Mouse (Mus musculus) E14TG2a.4 (cell line): Measurements from ENCODE around the gene Pomt1.
A peak's percentile ranks its signal among the peaks of the same experiment; 100 is the strongest.

ENCODE experiments used
- H3K27me3 ChIP-seq: 2 replicates; pipeline ENCODE4 v1.6.1; 2014; ENCODE audit warnings: low read length, control low read depth; ENCODE audit not compliant: insufficient read depth
- H3K36me3 ChIP-seq: 2 replicates; pipeline ENCODE4 v1.6.1; 2014; ENCODE audit warnings: low read length, control low read depth; ENCODE audit not compliant: insufficient read depth
- H3K4me1 ChIP-seq: replicated peaks from 2 replicates; pipeline ENCODE4 v1.6.1; 2014; ENCODE audit warnings: low read depth, low read length, control low read depth
- H3K4me3 ChIP-seq: replicated peaks from 2 replicates; pipeline ENCODE4 v1.5.1; 2014; ENCODE audit warnings: mild to moderate bottlenecking, low read length
- H3K9me3 ChIP-seq: 2 replicates; pipeline ENCODE4 v1.6.1; 2014; ENCODE audit warnings: low read length, control low read depth
- CTCF ChIP-seq: conservative IDR thresholded peaks from 2 replicates; pipeline ENCODE4 v1.5.1; 2014; ENCODE audit warnings: low read length
- NANOG ChIP-seq: IDR thresholded peaks from 2 replicates; pipeline ENCODE4 v1.6.1; 2014; ENCODE audit warnings: borderline replicate concordance, low read length, mixed read lengths
- POU5F1 ChIP-seq: IDR thresholded peaks from 2 replicates; pipeline ENCODE4 v1.6.1; 2014; ENCODE audit warnings: low read length, borderline replicate concordance

The Pomt1 gene

DNA sequence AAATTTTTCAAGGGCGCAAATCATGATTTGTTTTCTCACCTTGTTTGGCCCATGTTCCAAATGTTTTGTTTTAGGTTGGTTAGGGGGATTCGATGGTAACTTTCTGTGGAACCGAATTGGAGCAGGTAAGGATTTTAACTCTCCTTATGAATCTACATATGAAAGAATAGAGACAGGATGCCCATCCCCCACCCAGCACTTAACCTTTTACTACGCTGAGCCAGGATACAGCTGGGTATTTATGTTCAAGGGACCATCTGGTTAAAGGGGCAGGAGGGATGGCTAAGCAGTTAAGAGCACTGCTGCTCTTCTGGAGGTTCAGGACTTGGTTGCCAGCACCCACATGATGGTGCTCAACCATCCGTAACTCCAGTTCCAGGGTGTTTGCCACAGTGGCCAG, 4.2 kb downstream of the Pomt1 start:
- Histone ChIP-seq H3K27me3 (no peaks in the 10 kb centered on the region), H3K9me3 (no peaks in the 10 kb centered on the region), H3K36me3 (peaks cover 75% of the 10 kb centered on the region), H3K4me1 (peaks cover 45% of the 10 kb centered on the region), H3K4me3 (0 out of 2 replicates have a peak overlapping the region, but pooled peaks have one; percentile 5)
- TF ChIP-seq NANOG (no peak), POU5F1 (no peak), CTCF (no peak)

- Histone ChIP-seq H3K4me1 (peaks cover 28% of the 10 kb centered on the region), H3K4me3 (no peak overlapping the region), H3K36me3 (peaks cover 95% of the 10 kb centered on the region), H3K9me3 (no peaks in the 10 kb centered on the region), H3K27me3 (no peaks in the 10 kb centered on the region)
- TF ChIP-seq NANOG (no peak), CTCF (no peak), POU5F1 (no peak)
These were observed 6.6 kb downstream of the Pomt1 start for GRCm38 (mm10) chr2:32242986-32243385.

- Histone ChIP-seq H3K4me3 (no peak overlapping the region), H3K9me3 (no peaks in the 10 kb centered on the region), H3K27me3 (no peaks in the 10 kb centered on the region), H3K36me3 (peaks cover 100% of the 10 kb centered on the region), H3K4me1 (peaks cover 10% of the 10 kb centered on the region)
- no peak for TF ChIP-seq CTCF
These were observed 10.4 kb downstream of the Pomt1 start for GRCm38 (mm10) chr2:32246741-32247140.

DNA sequence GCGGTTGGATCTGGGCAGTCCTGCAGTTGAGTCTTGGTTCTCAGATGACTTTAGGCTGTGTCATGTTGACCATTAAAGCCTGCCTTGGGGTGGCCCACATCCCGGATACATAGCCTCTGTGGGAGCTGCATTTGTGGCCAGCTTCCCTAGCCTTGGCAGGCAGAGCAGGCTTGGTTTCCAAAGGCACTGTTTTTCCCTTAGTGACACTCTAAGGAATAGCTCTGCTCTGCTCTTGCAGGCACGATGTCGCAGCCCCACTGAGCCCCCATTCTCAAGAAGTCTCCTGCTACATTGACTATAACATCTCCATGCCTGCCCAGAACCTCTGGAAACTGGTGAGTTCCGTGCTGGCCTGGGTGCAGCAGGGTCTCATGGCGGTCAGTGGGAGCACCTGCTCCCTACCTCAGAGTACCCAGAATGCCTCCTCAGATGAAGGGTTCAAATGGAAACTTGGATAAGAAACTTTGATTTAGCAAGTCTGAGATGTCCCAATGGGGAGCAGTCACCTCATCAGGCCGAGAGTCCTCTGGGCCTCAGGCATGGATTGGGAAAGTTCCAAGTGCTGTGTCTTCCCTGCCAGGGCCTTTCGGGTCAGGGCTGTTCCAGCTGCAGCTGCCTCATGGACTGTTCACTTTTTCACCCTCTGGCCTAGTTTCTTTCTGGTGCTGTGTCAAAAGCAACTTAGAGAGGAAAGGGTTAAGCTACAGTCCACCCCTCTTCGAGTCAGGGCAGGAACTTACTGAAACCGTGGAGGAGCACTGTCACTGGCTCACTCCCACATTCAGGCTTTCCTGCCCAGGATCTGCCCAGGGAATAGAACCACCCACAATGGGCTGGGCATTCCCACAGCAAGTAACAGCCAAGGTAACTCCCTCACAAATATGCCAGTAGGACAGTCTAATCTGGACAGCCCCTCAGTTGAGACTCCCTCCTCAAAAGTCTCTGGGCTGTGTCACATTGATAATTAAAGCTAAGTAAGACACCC, 12.3 kb downstream of the Pomt1 start:
- TF ChIP-seq CTCF (no peak), NANOG (no peak), POU5F1 (no peak)
- no peaks in the 10 kb centered on the region for H3K9me3 ChIP-seq

GRCm38 (mm10) chr2:32251791-32252527, 15.6 kb downstream of the Pomt1 start:
- Histone ChIP-seq H3K36me3 (peaks cover 95% of the 10 kb centered on the region), H3K4me1 (peaks cover 43% of the 10 kb centered on the region), H3K4me3 (no peak overlapping the region), H3K9me3 (no peaks in the 10 kb centered on the region), H3K27me3 (no peaks in the 10 kb centered on the region)
- no peak for TF ChIP-seq NANOG
- TF ChIP-seq CTCF, result no peak
- no peak for TF ChIP-seq POU5F1

More for the DNA sequence above, 12.3 kb downstream of the Pomt1 start:
- Histone ChIP-seq H3K4me3 (no peak overlapping the region), H3K27me3 (no peaks in the 10 kb centered on the region), H3K36me3 (peaks cover 99% of the 10 kb centered on the region), H3K4me1 (peaks cover 28% of the 10 kb centered on the region)

DNA sequence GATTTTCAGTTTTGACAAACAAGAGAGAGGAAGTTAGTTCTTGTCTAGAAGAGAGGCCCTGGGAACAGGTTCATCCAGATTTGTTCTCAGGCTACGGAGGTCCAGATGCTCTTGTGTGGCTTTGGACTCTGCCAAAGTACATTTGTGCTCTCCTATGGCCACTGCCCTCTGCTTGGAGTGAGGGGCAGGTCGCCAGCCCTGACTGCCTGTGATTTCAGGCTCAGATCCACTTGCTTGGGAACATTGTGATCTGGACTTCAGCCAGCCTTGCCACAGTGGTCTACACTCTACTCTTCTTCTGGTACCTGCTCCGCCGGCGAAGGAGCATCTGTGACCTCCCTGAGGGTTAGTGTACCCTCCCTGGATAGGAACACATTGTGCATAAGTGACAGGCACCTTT, 16.3 kb downstream of the Pomt1 start:
- TF ChIP-seq NANOG (no peak), CTCF (no peak), POU5F1 (no peak)
- no peaks in the 10 kb centered on the region for H3K27me3 ChIP-seq
- H3K4me1 ChIP-seq, result peaks cover 44% of the 10 kb centered on the region
- H3K4me3 ChIP-seq, result no peak overlapping the region
- no peaks in the 10 kb centered on the region for H3K9me3 ChIP-seq
- H3K36me3 ChIP-seq, result peaks cover 95% of the 10 kb centered on the region

- Histone ChIP-seq H3K27me3 (no peaks in the 10 kb centered on the region), H3K4me3 (no peak overlapping the region), H3K9me3 (no peaks in the 10 kb centered on the region), H3K4me1 (peaks cover 46% of the 10 kb centered on the region), H3K36me3 (peaks cover 95% of the 10 kb centered on the region)
- TF ChIP-seq POU5F1, result no peak
- TF ChIP-seq NANOG, result no peak
- no peak for TF ChIP-seq CTCF
These were observed 17.0 kb downstream of the Pomt1 start for GRCm38 (mm10) chr2:32253352-32253751.

GRCm38 (mm10) chr2:32254563-32254962, 18.2 kb downstream of the Pomt1 start:
- Histone ChIP-seq H3K4me3 (no peak overlapping the region), H3K9me3 (no peaks in the 10 kb centered on the region), H3K36me3 (peaks cover 91% of the 10 kb centered on the region), H3K27me3 (no peaks in the 10 kb centered on the region), H3K4me1 (peaks cover 56% of the 10 kb centered on the region)
- TF ChIP-seq NANOG (no peak), POU5F1 (no peak), CTCF (no peak)
